Mouse (Mus musculus): ENCODE measurements around the gene Gm49661. TPM values are rescaled to one million over a fixed set of nuclear protein-coding genes. Genes with fewer than 3 reads are reported as not detected.
A peak's percentile ranks its signal among the peaks of the same experiment; 100 is the strongest.

Gene Gm49661
- polyA plus RNA-seq, 2 experiments from 2014 or later = not detected

GRCm38 (mm10) chr8:84928456-84929306 lies 40.6 kb downstream of the Gm49661 start:
- peak; percentile 51 for ATAC-seq

GRCm38 (mm10) chr8:84927513-84927912 lies 41.7 kb downstream of the Gm49661 start:
- no peak for ATAC-seq

DNA sequence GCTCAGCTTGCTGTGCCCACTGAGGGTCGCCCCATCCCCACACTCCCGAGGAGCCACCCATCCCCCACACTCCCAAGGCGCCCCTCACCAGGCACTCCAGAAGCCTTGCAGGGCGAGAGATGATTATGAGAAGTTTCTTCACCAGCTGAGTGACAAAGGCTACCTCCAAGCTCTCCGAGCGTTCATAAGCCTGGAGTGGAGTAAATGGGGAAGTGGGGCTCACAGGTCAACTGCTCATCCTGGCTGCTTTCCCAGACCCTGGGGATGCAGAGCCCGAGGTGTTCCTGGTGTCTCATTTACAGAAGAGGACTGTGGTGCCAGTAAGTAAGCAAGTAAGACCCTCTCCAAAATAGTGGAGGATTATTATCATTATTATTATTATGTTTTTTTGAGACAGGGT lies 43.7 kb downstream of the Gm49661 start:
- no peak for ATAC-seq

DNA sequence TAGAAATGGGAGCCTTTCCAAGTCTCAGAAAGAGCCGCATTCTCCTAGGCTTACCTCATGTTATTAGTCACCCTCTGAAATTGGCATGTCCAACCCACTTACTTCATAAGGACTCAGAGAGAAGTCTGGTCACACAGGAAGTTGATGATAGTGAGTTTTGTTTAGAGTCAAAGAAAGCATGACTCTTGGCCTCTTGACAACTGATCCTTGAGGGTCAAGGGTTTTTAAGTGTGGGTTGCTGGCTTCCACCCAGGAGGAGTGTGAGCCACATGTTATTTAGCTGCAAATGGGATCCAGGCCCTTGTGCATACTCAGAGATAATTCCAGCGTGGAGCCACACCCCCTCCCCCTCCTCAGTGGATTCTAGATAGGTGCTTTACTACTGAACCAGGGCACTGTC lies 47.6 kb downstream of the Gm49661 start:
- no peak for ATAC-seq

- ATAC-seq = no peak
Measured at GRCm38 (mm10) chr8:84918646-84919045, 50.6 kb downstream of the Gm49661 start.

DNA sequence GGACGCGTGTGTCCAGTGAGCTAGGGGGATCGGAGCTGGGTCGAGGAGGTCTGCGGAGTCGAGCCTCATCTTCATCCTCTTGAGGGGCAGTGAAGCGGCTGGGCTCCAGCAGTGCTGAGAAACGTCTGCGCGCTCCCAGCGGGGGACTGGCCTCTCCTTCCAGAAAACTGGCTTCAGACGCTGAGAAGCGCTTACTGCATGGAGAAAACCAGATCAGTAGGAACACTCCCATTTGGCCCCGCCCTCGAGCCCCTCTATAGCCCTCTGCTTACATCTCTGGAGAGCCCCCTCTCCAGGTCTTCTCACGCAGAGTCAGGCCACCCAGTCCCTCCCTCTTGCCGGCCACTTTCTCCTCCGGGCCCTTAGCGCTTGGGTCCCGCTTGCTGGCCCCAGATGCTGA lies 51.5 kb downstream of the Gm49661 start:
- ATAC-seq = no peak

Other genes with a start within 250 kb of the Gm49661 start
- 10 to 100 TPM; 24.3 to 28.6 TPM for gene G430095P16Rik, start 246.4 kb downstream of the Gm49661 start, polyA plus RNA-seq (2017; shearing (Covaris generic))
- 1 to 10 TPM; 2.8 to 7.2 TPM for gene Nfix, start 169.1 kb downstream of the Gm49661 start, polyA plus RNA-seq (2017; shearing (Covaris generic))
- gene Dand5, start 146.6 kb downstream of the Gm49661 start, polyA plus RNA-seq (2017; shearing (Covaris generic)) = 1 to 10 TPM; 4.9 to 7.6 TPM
- gene Gadd45gip1, start 137.9 kb downstream of the Gm49661 start, polyA plus RNA-seq (2017; shearing (Covaris generic)) = 10 to 100 TPM; 14.3 to 16.4 TPM
- gene Rad23a, start 128.8 kb downstream of the Gm49661 start, polyA plus RNA-seq (2017; shearing (Covaris generic)) = 100 to 1,000 TPM; 139 to 160 TPM
- gene Calr, start 122.5 kb downstream of the Gm49661 start, polyA plus RNA-seq (2017; shearing (Covaris generic)) = 100 to 1,000 TPM; 250 to 281 TPM
- 100 to 1,000 TPM in 1 of 2 experiments, 10 to 100 TPM in 1; 67.4 to 122 TPM for gene Farsa, start 112.4 kb downstream of the Gm49661 start, polyA plus RNA-seq (2017; shearing (Covaris generic))
- gene Syce2, start 97.3 kb downstream of the Gm49661 start, polyA plus RNA-seq (2017; shearing (Covaris generic)) = 1 to 10 TPM; 6.5 to 9.0 TPM
- 10 to 100 TPM; 21.5 to 32.7 TPM for gene Gcdh, start 75.5 kb downstream of the Gm49661 start, polyA plus RNA-seq (2017; shearing (Covaris generic))
- under 1 TPM in 1 of 2 experiments, not detected in 1; 0.22 TPM for gene Klf1, start 67.5 kb downstream of the Gm49661 start, polyA plus RNA-seq (2017; shearing (Covaris generic))
- gene Dnase2a, start 60.9 kb downstream of the Gm49661 start, polyA plus RNA-seq (2017; shearing (Covaris generic)) = 10 to 100 TPM; 25.7 to 29.7 TPM
- gene Mast1, start 32.1 kb downstream of the Gm49661 start, polyA plus RNA-seq (2017; shearing (Covaris generic)) = 1 to 10 TPM; 1.2 to 1.3 TPM
- not detected for gene Rtbdn, start 22.4 kb downstream of the Gm49661 start, polyA plus RNA-seq (2017; shearing (Covaris generic))
- gene Prdx2, start 154 bp upstream of the Gm49661 start, polyA plus RNA-seq (2017; shearing (Covaris generic)) = 100 to 1,000 TPM; 213 to 298 TPM
- 100 to 1,000 TPM in 1 of 2 experiments, 10 to 100 TPM in 1; 78.9 to 109 TPM for gene Rnaseh2a, start 334 bp upstream of the Gm49661 start, polyA plus RNA-seq (2017; shearing (Covaris generic))
- gene Junb, start 9.3 kb upstream of the Gm49661 start, polyA plus RNA-seq (2017; shearing (Covaris generic)) = 10 to 100 TPM; 18.9 to 29.4 TPM
- 1 to 10 TPM; 4.2 to 5.6 TPM for gene Hook2, start 21.2 kb upstream of the Gm49661 start, polyA plus RNA-seq (2017; shearing (Covaris generic))
- gene Best2, start 45.1 kb upstream of the Gm49661 start, polyA plus RNA-seq (2017; shearing (Covaris generic)) = not detected
- gene Asna1, start 55.8 kb upstream of the Gm49661 start, polyA plus RNA-seq (2017; shearing (Covaris generic)) = 10 to 100 TPM; 53.8 to 73.8 TPM
- 10 to 100 TPM; 15.5 to 28.1 TPM for gene Trir, start 57.4 kb upstream of the Gm49661 start, polyA plus RNA-seq (2017; shearing (Covaris generic))
- 10 to 100 TPM; 15.0 to 30.1 TPM for gene Tnpo2, start 67.5 kb upstream of the Gm49661 start, polyA plus RNA-seq (2017; shearing (Covaris generic))
- gene Fbxw9, start 90.6 kb upstream of the Gm49661 start, polyA plus RNA-seq (2017; shearing (Covaris generic)) = 1 to 10 TPM; 3.2 to 4.9 TPM
- gene Gm5741, start 98.5 kb upstream of the Gm49661 start, polyA plus RNA-seq (2017; shearing (Covaris generic)) = 1 to 10 TPM; 1.1 to 3.6 TPM
- 10 to 100 TPM; 42.7 to 45.0 TPM for gene Dhps, start 102.3 kb upstream of the Gm49661 start, polyA plus RNA-seq (2017; shearing (Covaris generic))
- 100 to 1,000 TPM; 130 to 136 TPM for gene Wdr83os, start 111.3 kb upstream of the Gm49661 start, polyA plus RNA-seq (2017; shearing (Covaris generic))
- gene Wdr83, start 111.9 kb upstream of the Gm49661 start, polyA plus RNA-seq (2017; shearing (Covaris generic)) = 10 to 100 TPM; 41.0 to 56.0 TPM
- 100 to 1,000 TPM in 1 of 2 experiments, 10 to 100 TPM in 1; 98.3 to 117 TPM for gene Man2b1, start 113.8 kb upstream of the Gm49661 start, polyA plus RNA-seq (2017; shearing (Covaris generic))
- gene Zfp791, start 153.7 kb upstream of the Gm49661 start, polyA plus RNA-seq (2017; shearing (Covaris generic)) = not detected
- not detected for gene Cks1brt, start 182.5 kb upstream of the Gm49661 start, polyA plus RNA-seq (2017; shearing (Covaris generic))